Mouse (Mus musculus) layer of hippocampus, adult 8-10 months (tissue): ENCODE data around the gene Nup50. TPM values are rescaled to one million over a fixed set of nuclear protein-coding genes. Genes with fewer than 3 reads are reported as not detected.

Source experiments
- DNase-seq, 2 experiments: peaks; one replicate each; pipeline ENCODE4 v3.0.0; 2022; ENCODE audit warnings: low spot score in 2 of 2
- microRNA-seq, 2 experiments: library from miRNA; unstranded; fragments of <30 nt; microRNA quantifications; one replicate each; pipeline ENCODE4 v1.2.0; 2022
- total RNA-seq, 4 experiments: library from RNA; stranded (reverse); gene quantifications; 2 replicates each; pipeline ENCODE4 v1.2.4; 2022

Nup50 gene
- total RNA-seq, 4 experiments from 2014 or later: 29.0 to 35.4 (median 33.0) TPM

DNA sequence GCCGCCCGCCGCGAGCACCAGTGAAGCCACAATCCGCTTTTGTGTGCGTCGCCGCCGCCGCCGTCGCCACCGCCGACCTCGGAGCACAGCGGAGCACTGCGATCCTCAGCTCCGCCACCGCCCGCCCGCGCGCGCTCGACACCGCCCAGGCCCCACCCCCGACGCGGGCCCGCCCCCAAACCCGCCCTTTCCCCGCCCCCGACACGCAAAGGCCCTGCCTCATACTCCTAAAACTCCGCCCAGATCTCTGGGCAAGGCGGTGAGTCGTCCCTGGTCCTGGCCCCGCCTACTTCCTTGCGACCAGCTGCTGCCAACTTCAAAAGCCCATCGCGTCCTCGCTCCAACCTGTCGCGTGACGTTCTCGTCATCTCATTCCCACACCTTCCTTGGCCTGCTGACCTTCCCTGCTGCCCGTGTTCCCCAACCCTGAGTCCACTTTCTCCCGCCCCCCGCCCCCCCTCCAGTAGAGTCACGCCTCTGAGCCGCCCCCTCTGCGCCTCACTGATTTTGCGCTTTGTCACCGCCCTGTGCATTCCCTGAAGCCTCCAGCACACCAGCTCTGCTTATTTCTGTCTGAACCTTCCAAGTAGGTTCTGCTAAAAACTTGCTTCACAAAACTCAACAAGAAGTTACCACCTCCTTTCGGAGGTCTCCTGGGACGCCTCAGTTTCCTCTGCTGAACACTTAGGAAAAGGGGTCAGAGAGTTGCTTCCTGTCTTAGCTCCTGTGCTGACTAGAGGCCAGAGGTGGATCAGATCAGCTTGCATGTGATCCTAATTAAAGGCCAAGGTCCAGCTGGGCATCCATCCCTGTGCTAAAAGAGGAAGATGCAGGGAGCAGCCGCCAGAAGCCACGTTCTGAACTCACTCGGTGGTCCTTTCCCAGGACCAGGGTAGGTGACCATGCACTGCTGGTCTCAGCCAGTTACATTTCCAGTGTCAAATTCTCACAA lies 64.9 kb downstream of the Nup50 start, which contains the start of gene 5031439G07Rik:
Gene 5031439G07Rik, minus strand, starts transcription at position 678 of the 952 bp plus-strand sequence.
- DNase-seq: peak; percentile 82 to 88

DNA sequence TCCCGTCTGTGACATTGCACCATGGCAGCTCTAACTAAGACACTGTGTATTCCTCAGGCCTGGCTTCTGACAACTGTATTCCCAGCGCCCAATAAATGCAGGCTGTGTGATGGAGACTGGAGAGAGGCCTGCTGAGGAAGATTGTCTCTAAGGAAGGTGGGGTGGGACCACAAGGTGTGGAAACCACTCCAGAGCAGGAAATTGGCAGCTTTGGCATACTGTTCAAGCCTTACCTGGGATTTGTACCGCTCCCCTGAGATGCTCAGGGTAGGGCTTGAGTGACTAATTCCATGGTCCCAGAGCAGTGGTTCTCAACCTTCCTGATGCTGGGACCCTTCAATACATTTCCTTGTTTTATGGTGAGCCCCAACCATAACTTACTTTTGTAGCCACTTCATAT lies 65.9 kb downstream of the Nup50 start:
- no peak for DNase-seq

DNA sequence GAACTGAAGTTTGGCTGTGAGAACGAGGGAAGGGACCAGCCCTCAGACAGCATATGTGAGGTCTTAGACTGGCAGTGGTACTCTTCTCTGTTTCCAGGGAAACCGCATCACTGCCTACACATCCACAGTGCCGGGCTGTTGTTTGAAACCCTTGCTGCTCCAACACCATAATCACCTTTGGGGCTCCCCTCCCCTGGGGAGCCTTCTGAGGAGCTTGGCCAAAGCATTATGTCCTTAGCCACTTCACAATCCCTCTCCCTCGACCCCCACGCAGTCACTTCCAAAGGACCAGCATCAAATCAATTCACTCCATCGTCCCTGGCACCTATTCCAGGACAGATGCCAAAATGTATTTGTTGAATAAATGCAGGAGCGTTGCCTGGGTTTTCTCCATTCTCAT lies 66.6 kb downstream of the Nup50 start:
- DNase-seq: no peak

Small RNAs within 50 kb of the gene (microRNA-seq; reads per million reads assigned to microRNA genes)
- gene Mir1249: 1,302 to 1,937 reads per million in 2 experiments

Other genes with a start within 250 kb of the Nup50 start
- under 1 TPM in 3 of 4 experiments, not detected in 1; 0.18 to 0.76 (median 0.39) TPM for gene Arhgap8, start 203.4 kb upstream of the Nup50 start, total RNA-seq
- 10 to 100 TPM in 2 of 4 experiments, 1 to 10 TPM in 2; 6.6 to 12.2 (median 9.3) TPM for gene Phf21b, start 67.4 kb upstream of the Nup50 start, total RNA-seq
- 1 to 10 TPM; 1.3 to 1.8 (median 1.7) TPM for gene Gm29666, start 3.4 kb upstream of the Nup50 start, total RNA-seq
- gene 5031439G07Rik, start 65.1 kb downstream of the Nup50 start, total RNA-seq: 10 to 100 TPM; 89.6 to 93.1 (median 92.6) TPM
- under 1 TPM in 1 of 4 experiments, not detected in 3; 0.71 TPM for gene Upk3a, start 93.7 kb downstream of the Nup50 start, total RNA-seq
- 10 to 100 TPM; 26.9 to 33.0 (median 29.7) TPM for gene Fam118a, start 105.5 kb downstream of the Nup50 start, total RNA-seq
- gene Smc1b, start 208.6 kb downstream of the Nup50 start, total RNA-seq: under 1 TPM in 2 of 4 experiments, not detected in 2; 0.10 to 0.43 TPM
- gene Ribc2, start 208.7 kb downstream of the Nup50 start, total RNA-seq: under 1 TPM in 1 of 4 experiments, not detected in 3; 0.32 TPM